Mouse (Mus musculus): ENCODE measurements around the gene Aim2. TPM values are rescaled to one million over a fixed set of nuclear protein-coding genes. Genes with fewer than 3 reads are reported as not detected.
"Not testable (repeated sequence)": the region's sequence is repeated elsewhere in the genome, so short reads cannot be mapped to it uniquely, and the experiment has no call there.

Gene Aim2
- polyA plus RNA-seq, 1 experiment from 2014 or later = 3.9 TPM

DNA sequence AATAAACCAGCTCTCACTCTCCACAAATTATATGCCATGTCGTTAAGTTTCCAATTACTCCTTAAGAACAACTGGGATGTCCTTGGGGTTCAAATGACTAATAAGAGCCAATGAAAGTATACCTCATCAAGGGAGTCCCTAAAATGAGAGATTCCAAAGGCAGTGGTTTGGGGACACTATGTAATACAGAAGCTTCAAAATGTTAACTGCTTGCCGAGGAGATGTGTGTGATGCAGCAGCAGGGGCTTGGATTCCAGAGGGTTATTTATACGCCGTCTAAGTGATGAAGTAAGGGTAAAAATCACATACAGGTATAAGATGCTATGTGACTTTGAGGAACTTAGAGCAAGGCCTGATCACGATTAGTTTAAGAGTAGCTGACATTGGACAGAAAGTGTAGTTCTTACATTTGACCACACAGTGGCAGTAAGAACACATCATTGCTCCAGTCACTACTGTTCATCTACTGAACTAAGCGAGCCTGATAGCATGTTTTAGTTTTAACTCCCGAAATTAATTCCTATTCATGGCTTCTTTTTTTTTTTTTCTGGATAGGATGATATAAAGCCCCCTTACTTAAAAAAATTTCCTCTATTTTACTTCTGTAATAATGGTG is 105.6 kb downstream of the Aim2 start:
- H3K9me3 ChIP-seq = no peaks in the 10 kb centered on the region
- no peak for DNase-seq (ENCODE audit: low spot score)
- 65% methylated on average over 7 of the region's 7 CpGs for WGBS

DNA sequence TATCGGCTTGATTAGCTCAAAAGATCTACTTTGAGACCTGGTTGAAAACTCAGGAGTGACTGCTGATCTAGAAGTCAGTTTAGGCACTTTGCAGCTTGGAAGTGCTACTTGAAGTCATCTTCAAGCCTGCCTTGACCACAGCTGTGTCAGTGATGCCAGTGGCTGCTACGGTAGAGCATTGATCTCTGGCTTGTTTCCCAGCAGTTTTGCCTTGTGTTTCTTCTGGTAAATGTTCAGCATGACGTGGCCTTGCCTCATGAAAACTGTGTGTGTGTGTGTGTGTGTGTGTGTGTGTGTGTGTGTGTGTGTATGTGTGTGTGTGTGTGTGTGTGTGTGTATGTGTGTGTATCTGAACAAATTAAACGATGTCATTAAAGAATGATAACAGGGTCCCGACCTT is 106.1 kb downstream of the Aim2 start:
- no peaks in the 10 kb centered on the region for H3K27me3 ChIP-seq (ENCODE audit: insufficient read depth, poor library complexity, severe bottlenecking)
- H3K27ac ChIP-seq = no peak overlapping the region
- no peaks in the 10 kb centered on the region for H3K4me1 ChIP-seq (replicated peaks)
- WGBS = 90% methylated on average over 5 of the region's 5 CpGs
- no peaks in the 10 kb centered on the region for H3K36me3 ChIP-seq
- DNase-seq (ENCODE audit: low spot score) = no peak
- H3K9me3 ChIP-seq = no peaks in the 10 kb centered on the region
- no peak overlapping the region for H3K4me3 ChIP-seq

More for the DNA sequence above, 105.6 kb downstream of the Aim2 start:
- H3K27me3 ChIP-seq (ENCODE audit: insufficient read depth, poor library complexity, severe bottlenecking) = no peaks in the 10 kb centered on the region
- no peaks in the 10 kb centered on the region for H3K4me1 ChIP-seq (replicated peaks)
- no peaks in the 10 kb centered on the region for H3K36me3 ChIP-seq
- H3K4me3 ChIP-seq = no peak overlapping the region
- no peak overlapping the region for H3K27ac ChIP-seq

DNA sequence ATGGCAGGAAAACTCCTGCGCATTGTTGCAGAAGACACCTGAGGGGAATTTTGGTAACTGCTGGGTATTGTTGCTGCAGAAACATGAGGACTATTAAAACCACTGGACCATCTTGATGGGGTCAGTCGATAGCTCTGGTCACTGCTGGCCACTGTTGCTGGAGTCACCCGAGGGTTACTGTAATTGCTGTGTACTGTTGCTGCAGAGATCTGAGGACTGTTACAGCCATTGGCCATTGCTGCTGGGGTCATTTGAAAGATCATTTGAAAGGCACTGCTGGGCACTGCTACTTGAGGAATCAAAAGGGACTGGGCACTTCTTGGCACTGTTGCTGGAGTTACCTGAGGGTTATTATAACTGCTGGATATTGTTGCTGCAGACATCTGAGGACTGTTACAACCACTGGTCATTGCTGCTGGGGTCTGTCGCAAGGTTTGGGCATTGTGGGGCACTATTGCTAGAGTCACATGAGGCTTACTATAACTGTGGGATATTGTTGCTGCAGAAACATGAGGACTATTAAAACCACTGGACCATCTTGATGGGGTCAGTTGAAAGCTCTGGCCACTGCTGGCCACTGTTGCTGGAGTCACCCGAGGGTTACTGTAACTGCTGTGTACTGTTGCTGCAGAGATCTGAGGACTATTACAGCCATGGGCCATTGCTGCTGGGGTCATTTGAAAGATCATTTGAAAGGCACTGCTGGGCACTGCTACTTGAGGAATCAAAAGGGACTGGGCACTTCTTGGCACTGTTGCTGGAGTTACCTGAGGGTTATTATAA is 129.9 kb downstream of the Aim2 start:
- H3K36me3 ChIP-seq; H3K9me3 ChIP-seq; H3K4me1 ChIP-seq (replicated peaks); H3K27me3 ChIP-seq (ENCODE audit: insufficient read depth, poor library complexity, severe bottlenecking); H3K27ac ChIP-seq; H3K4me3 ChIP-seq; DNase-seq (ENCODE audit: low spot score): not testable (repeated sequence)
- 89% methylated on average over 5 of the region's 5 CpGs for WGBS

DNA sequence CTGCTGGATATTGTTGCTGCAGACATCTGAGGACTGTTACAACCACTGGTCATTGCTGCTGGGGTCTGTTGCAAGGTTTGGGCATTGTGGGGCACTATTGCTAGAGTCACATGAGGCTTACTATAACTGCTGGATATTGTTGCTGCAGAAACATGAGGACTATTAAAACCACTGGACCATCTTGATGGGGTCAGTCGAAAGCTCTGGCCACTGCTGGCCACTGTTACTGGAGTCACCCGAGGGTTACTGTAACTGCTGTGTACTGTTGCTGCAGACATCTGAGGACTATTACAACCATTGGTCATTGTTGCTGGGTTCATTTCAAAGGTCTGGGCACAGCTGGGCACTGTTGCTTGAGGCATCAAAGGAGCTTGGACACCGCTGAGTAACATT is 130.5 kb downstream of the Aim2 start:
- not testable (repeated sequence) for H3K4me1 ChIP-seq (replicated peaks)
- 82% methylated on average over 3 of the region's 3 CpGs for WGBS

DNA sequence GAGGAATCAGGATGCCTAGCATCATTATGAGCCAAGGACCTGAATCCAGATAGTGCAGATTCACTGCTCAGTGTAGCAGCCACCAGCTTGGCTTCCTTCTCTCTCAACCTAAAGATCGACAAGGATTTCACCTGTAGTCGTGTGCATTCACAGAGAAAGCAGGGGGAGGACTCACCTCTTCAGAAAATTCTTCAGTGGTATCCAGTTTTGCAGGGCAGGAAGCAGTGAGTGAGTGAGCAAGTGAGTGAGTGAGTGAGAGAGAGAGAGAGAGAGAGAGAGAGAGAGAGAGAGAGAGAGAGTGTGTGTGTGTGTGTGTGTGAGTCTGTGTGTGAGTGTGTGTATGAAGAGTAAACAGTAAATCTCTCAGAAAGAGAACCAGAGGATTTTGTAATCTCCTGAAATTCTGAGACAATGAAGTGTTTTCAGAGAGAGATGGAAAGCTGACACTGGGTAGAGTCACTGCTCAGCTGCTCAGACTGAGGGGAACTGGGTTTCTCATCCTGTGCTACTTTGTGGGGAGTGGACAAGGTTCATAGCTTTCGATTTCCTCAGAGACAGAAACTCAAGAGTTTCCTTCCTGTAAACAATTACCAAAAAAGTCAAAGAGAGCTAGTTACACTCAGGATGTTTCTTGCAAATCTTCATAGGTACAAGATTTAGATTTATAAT is 140.3 kb downstream of the Aim2 start, which contains the start of gene Ifi206:
Gene Ifi206, minus strand, starts transcription at position 230 of the 669 bp plus-strand sequence.
- not testable (repeated sequence) for H3K9me3 ChIP-seq; H3K4me3 ChIP-seq; H3K4me1 ChIP-seq (replicated peaks); H3K27me3 ChIP-seq (ENCODE audit: insufficient read depth, poor library complexity, severe bottlenecking); H3K27ac ChIP-seq; H3K36me3 ChIP-seq; DNase-seq (ENCODE audit: low spot score)
- 82% methylated on average over 3 of the region's 3 CpGs for WGBS

More for the DNA sequence above, 130.5 kb downstream of the Aim2 start:
- not testable (repeated sequence) for H3K36me3 ChIP-seq; H3K27me3 ChIP-seq (ENCODE audit: insufficient read depth, poor library complexity, severe bottlenecking); H3K4me3 ChIP-seq; H3K9me3 ChIP-seq; H3K27ac ChIP-seq; DNase-seq (ENCODE audit: low spot score)

DNA sequence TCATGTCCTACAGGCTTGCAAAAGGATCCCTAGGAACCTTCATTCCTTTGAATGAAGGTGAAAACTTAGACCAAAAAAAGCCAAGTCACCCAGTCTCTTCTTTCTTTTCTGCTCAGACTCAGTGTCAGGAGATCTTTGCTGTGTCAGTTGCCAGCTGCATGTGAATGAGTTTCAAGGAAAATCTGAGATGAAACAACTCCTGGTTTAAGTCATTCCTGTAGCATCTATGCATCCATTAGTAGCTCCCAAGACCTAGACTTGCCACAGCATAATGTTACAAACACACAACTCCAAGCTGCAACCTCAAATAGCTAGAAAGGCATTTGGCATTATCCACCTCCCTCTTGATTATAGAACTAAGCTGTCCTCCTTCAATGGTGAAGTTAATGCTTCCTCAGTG is 140.8 kb downstream of the Aim2 start:
- H3K4me1 ChIP-seq (replicated peaks); H3K36me3 ChIP-seq; H3K27ac ChIP-seq; DNase-seq (ENCODE audit: low spot score); H3K4me3 ChIP-seq; H3K27me3 ChIP-seq (ENCODE audit: insufficient read depth, poor library complexity, severe bottlenecking); H3K9me3 ChIP-seq: not testable (repeated sequence)

DNA sequence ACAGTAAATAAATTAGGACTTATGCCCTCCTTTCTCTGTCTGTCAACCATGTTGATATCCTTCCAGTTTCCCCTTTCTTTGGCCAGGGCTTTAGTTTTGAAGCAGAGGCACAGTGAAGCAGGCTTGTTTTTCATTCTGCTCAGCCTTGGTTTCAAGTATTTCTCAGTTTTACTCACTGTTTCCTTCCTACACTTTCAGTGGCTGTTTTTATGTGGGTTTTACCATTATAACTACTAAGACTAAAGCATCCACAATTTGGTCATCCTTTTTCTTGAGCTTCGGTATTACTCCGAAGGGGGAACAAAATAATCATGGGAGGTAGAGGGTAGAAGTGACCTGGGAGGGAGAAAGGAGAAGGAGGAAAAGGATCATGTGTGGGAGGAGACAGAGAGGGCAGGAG is 159.9 kb downstream of the Aim2 start:
- H3K9me3 ChIP-seq; H3K4me1 ChIP-seq (replicated peaks); H3K27ac ChIP-seq; DNase-seq (ENCODE audit: low spot score); H3K27me3 ChIP-seq (ENCODE audit: insufficient read depth, poor library complexity, severe bottlenecking); H3K36me3 ChIP-seq; H3K4me3 ChIP-seq: not testable (repeated sequence)
- 90% methylated on average over 2 of the region's 2 CpGs for whole genome bisulfite sequencing

Other genes starting within 250 kb of the Aim2 start
- gene Olfr1408, start 213.5 kb upstream of the Aim2 start, polyA plus RNA-seq (2016; fragmentation: Nextera tagmentation; extraction: Ambion mirVana) = not detected in 2 replicates
- gene Olfr1406, start 160.2 kb upstream of the Aim2 start, polyA plus RNA-seq (2016; fragmentation: Nextera tagmentation; extraction: Ambion mirVana) = not detected in 2 replicates
- gene Olfr218, start 153.1 kb upstream of the Aim2 start, polyA plus RNA-seq (2016; fragmentation: Nextera tagmentation; extraction: Ambion mirVana) = not detected in 2 replicates
- gene Olfr1404, start 138.5 kb upstream of the Aim2 start, polyA plus RNA-seq (2016; fragmentation: Nextera tagmentation; extraction: Ambion mirVana) = not detected in 2 replicates
- gene Fcer1a, start 123.7 kb upstream of the Aim2 start, polyA plus RNA-seq (2016; fragmentation: Nextera tagmentation; extraction: Ambion mirVana) = not detected in 2 replicates
- gene Olfr418, start 84.9 kb upstream of the Aim2 start, polyA plus RNA-seq (2016; fragmentation: Nextera tagmentation; extraction: Ambion mirVana) = not detected in 2 replicates
- not detected in 2 replicates for gene Mptx2, start 73.1 kb upstream of the Aim2 start, polyA plus RNA-seq (2016; fragmentation: Nextera tagmentation; extraction: Ambion mirVana)
- 2.3 and 2.4 TPM in 2 replicates for gene Ackr1, start 17.1 kb upstream of the Aim2 start, polyA plus RNA-seq (2016; fragmentation: Nextera tagmentation; extraction: Ambion mirVana)
- 3.9 and 17.7 TPM in 2 replicates for gene Cadm3, start 16.8 kb downstream of the Aim2 start, polyA plus RNA-seq (2016; fragmentation: Nextera tagmentation; extraction: Ambion mirVana)
- gene Ifi206, start 140.2 kb downstream of the Aim2 start, polyA plus RNA-seq (2016; fragmentation: Nextera tagmentation; extraction: Ambion mirVana) = not detected in 2 replicates
- gene Ifi214, start 185.1 kb downstream of the Aim2 start, polyA plus RNA-seq (2016; fragmentation: Nextera tagmentation; extraction: Ambion mirVana) = not detected in 2 replicates
- gene Ifi213, start 248.4 kb downstream of the Aim2 start, polyA plus RNA-seq (2016; fragmentation: Nextera tagmentation; extraction: Ambion mirVana) = not detected in 2 replicates